Mouse (Mus musculus): ENCODE data around the gene Mtm1.

DNA sequence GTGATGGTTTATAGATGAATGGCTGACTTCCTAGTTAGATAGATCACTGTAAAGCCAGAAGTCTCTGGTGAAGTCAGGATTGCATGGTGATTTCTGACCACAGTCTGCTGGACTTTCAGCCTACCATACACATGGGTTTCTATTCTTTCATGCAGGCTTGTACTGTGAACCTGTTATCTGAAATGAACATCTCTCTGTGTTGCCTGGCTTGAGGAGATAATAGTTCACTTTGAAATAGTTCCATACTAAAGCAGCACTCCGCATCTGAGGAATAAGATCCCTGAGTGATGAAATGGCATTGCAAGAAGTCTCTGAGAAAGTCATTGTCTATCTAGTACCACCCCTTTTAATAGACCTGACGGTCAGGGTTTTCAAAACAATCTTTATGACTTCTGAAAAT is 6.3 kb downstream of the Mtm1 start:
- no peak for TF ChIP-seq CTCF (conservative IDR thresholded peaks at IDR 0.05; ENCODE audit: insufficient read depth, insufficient read length, low read depth, low read length)
- no peak for TF ChIP-seq POLR2A (IDR thresholded peaks at IDR 0.05; ENCODE audit: low read depth, low read length)
